Mouse (Mus musculus) heart, adult 8-10 months (tissue): Measurements from ENCODE around the gene Cdipt. TPM values are rescaled to one million over a fixed set of nuclear protein-coding genes. Genes with fewer than 3 reads are reported as not detected.
A peak's percentile ranks its signal among the peaks of the same experiment; 100 is the strongest.

Experiments
- DNase-seq: peaks from one replicate; pipeline ENCODE4 v3.0.0; 2022; ENCODE audit warnings: low spot score
- total RNA-seq, 4 experiments: library from RNA; stranded (reverse); gene quantifications; 2 replicates each; pipeline ENCODE4 v1.2.4; 2022

Gene Cdipt
- total RNA-seq, 4 experiments from 2014 or later, result 45.9 to 53.7 (median 50.7) TPM

- DNase-seq, result peak; percentile 73
Observed at GRCm38 (mm10) chr7:127024755-127025555, 49.2 kb downstream of the Cdipt start.

DNA sequence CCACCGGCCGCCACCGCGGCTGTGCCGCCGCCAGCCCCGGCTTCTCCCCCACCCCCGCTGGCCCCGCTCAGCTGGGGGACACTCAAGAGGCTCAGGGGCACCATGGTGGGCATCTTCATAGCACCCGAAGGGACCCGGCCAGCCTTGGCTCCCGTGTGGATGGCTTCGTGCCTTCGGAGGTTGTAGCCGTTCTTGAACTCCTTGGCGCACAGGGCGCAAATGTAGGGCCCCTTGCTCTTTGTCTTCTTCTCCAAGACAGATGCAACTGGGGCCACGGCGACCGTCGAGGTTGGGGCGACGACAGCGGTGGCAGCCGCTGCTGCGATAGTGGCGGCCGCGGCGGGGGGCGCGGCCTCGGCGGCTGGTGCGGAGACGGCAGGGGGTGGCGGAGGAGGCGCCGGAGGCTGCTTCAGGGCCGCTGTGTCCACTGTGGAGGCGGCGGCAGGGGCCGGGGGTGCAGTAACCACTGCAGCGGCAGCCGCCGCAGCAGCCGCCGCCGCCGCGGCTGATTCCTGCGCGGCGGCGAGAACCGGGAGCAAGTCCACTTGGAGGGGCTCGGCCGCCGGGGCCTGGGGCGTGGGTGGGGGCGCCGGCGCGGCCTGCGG lies 49.9 kb downstream of the Cdipt start:
- DNase-seq, result no peak

DNA sequence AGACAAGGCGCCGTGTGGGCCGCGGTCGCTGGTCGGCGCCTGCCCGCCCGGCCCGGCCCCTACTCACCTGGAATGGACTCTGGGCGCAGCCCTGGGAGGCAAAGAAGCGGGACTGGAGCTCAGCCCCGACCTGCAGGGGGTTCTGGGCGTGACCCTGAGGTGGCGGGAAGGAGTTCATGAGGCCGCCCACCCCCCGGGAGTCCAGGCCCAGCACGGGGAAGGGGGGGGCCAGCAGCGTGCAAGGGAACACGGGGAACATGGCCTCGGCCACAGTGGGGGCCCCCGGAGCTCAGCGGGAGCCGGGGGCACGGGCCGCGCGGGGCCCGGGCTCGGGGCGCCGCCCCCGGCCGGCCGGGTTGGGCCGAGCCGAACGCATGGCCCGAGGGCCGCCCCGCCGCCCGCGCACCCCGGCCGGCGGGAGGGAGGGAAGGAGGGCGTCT lies 50.5 kb downstream of the Cdipt start:
- no peak for DNase-seq

GRCm38 (mm10) chr7:127026616-127026983 lies 50.9 kb downstream of the Cdipt start:
- DNase-seq, result no peak

GRCm38 (mm10) chr7:127026984-127027726 lies 51.4 kb downstream of the Cdipt start, which contains the start of gene Maz:
Maz (minus strand) TSS chr7:127027037.
- peak; percentile 100 for DNase-seq

GRCm38 (mm10) chr7:127027885-127028284 lies 52.2 kb downstream of the Cdipt start:
- DNase-seq, result no peak

Other genes with a start within 250 kb of the Cdipt start
- gene Mapk3, start 216.3 kb upstream of the Cdipt start, total RNA-seq, result 10 to 100 TPM; 46.5 to 52.3 (median 50.4) TPM
- gene Gdpd3, start 209.6 kb upstream of the Cdipt start, total RNA-seq, result 1 to 10 TPM; 1.3 to 2.2 (median 1.8) TPM
- 10 to 100 TPM; 46.6 to 99.6 (median 72.6) TPM for gene Ypel3, start 199.0 kb upstream of the Cdipt start, total RNA-seq
- under 1 TPM; 0.40 to 0.49 (median 0.42) TPM for gene Tbx6, start 194.4 kb upstream of the Cdipt start, total RNA-seq
- 10 to 100 TPM; 32.7 to 36.8 (median 34.5) TPM for gene Ppp4c, start 183.4 kb upstream of the Cdipt start, total RNA-seq
- 10 to 100 TPM in 1 of 4 experiments, 1 to 10 TPM in 3; 6.9 to 10.1 (median 8.0) TPM for gene Fam57b, start 178.2 kb upstream of the Cdipt start, total RNA-seq
- not detected for gene 4930451I11Rik, start 144.3 kb upstream of the Cdipt start, total RNA-seq
- gene Doc2a, start 128.5 kb upstream of the Cdipt start, total RNA-seq, result not detected
- gene Hirip3, start 113.9 kb upstream of the Cdipt start, total RNA-seq, result 1 to 10 TPM; 4.8 to 9.6 (median 6.4) TPM
- 10 to 100 TPM; 18.3 to 23.9 (median 21.3) TPM for gene Ino80e, start 113.5 kb upstream of the Cdipt start, total RNA-seq
- gene Taok2, start 91.2 kb upstream of the Cdipt start, total RNA-seq, result 10 to 100 TPM; 35.8 to 40.4 (median 38.5) TPM
- 10 to 100 TPM; 10.3 to 13.1 (median 12.6) TPM for gene Tmem219, start 53.0 kb upstream of the Cdipt start, total RNA-seq
- gene Kctd13, start 47.0 kb upstream of the Cdipt start, total RNA-seq, result 1 to 10 TPM; 6.6 to 9.3 (median 7.3) TPM
- gene Asphd1, start 26.3 kb upstream of the Cdipt start, total RNA-seq, result under 1 TPM in 1 of 4 experiments, not detected in 3; 0.19 TPM
- 1 to 10 TPM; 2.6 to 7.2 (median 6.4) TPM for gene Sez6l2, start 25.4 kb upstream of the Cdipt start, total RNA-seq
- gene Cdiptos, start 184 bp downstream of the Cdipt start, total RNA-seq, result under 1 TPM in 3 of 4 experiments, not detected in 1; 0.37 to 0.60 (median 0.43) TPM
- 10 to 100 TPM; 59.3 to 81.8 (median 73.5) TPM for gene Mvp, start 38.7 kb downstream of the Cdipt start, total RNA-seq
- gene Pagr1b, start 40.6 kb downstream of the Cdipt start, total RNA-seq, result not detected
- 10 to 100 TPM in 2 of 4 experiments, 1 to 10 TPM in 2; 8.3 to 22.2 (median 10.5) TPM for gene Pagr1a, start 41.4 kb downstream of the Cdipt start, total RNA-seq
- 10 to 100 TPM; 28.1 to 33.3 (median 31.4) TPM for gene Gm42742, start 45.2 kb downstream of the Cdipt start, total RNA-seq
- 1 to 10 TPM in 1 of 4 experiments, under 1 TPM in 1, not detected in 2; 0.87 to 1.1 TPM for gene Prrt2, start 45.3 kb downstream of the Cdipt start, total RNA-seq
- 10 to 100 TPM; 48.5 to 55.9 (median 54.8) TPM for gene Maz, start 51.1 kb downstream of the Cdipt start, total RNA-seq
- gene Kif22, start 66.6 kb downstream of the Cdipt start, total RNA-seq, result 1 to 10 TPM in 3 of 4 experiments, not detected in 1; 1.2 to 2.2 (median 1.6) TPM
- gene Zg16, start 111.4 kb downstream of the Cdipt start, total RNA-seq, result not detected
- gene AI467606, start 115.4 kb downstream of the Cdipt start, total RNA-seq, result 1 to 10 TPM; 1.2 to 2.9 (median 1.3) TPM
- gene Qprt, start 146.3 kb downstream of the Cdipt start, total RNA-seq, result not detected
- under 1 TPM; 0.38 to 0.57 (median 0.46) TPM for gene Spn, start 161.9 kb downstream of the Cdipt start, total RNA-seq
- gene Cd2bp2, start 220.1 kb downstream of the Cdipt start, total RNA-seq, result 10 to 100 TPM; 36.2 to 45.1 (median 40.6) TPM
- 10 to 100 TPM; 17.4 to 24.4 (median 23.0) TPM for gene Tbc1d10b, start 232.6 kb downstream of the Cdipt start, total RNA-seq
- 10 to 100 TPM in 1 of 4 experiments, 1 to 10 TPM in 3; 6.2 to 14.1 (median 8.2) TPM for gene Mylpf, start 233.0 kb downstream of the Cdipt start, total RNA-seq